Mouse (Mus musculus) intestine, embryonic 16.5 days (tissue): ENCODE data around the gene Cfap126. TPM values are rescaled to one million over a fixed set of nuclear protein-coding genes. Genes with fewer than 3 reads are reported as not detected.
"Not testable (repeated sequence)": the region's sequence is repeated elsewhere in the genome, so short reads cannot be mapped to it uniquely, and the experiment has no call there.

Experiments used
- ATAC-seq: fragments of 200-750 bp; cut with Nextera tagmentation; 2 replicates; pipeline ENCODE4 v1.8.0; 2017; ENCODE audit warnings: moderate TSS enrichment, moderate library complexity
- H3K27ac ChIP-seq: fragments of 300-500 bp; sonication (generic); 2 replicates; pipeline ENCODE4 v1.5.1; 2014; ENCODE audit warnings: mild to moderate bottlenecking, low read length
- H3K27me3 ChIP-seq: fragments of 300-500 bp; sonication (generic); replicated peaks from 2 replicates; pipeline ENCODE4 v1.6.1; 2014; ENCODE audit warnings: low read length, control low read depth, mixed read lengths; ENCODE audit not compliant: control insufficient read depth, insufficient read depth
- H3K36me3 ChIP-seq: fragments of 300-500 bp; sonication (generic); 2 replicates; pipeline ENCODE4 v1.6.1; 2014; ENCODE audit warnings: low read length, control low read depth; ENCODE audit not compliant: control insufficient read depth, insufficient read depth
- H3K4me1 ChIP-seq: fragments of 300-500 bp; sonication (generic); 2 replicates; pipeline ENCODE4 v1.6.1; 2014; ENCODE audit warnings: low read length, control low read depth, mixed read lengths; ENCODE audit not compliant: control insufficient read depth, insufficient read depth
- H3K4me2 ChIP-seq: fragments of 300-500 bp; sonication (generic); 2 replicates; pipeline ENCODE4 v1.6.1; 2014; ENCODE audit warnings: low read depth, low read length, control low read depth
- H3K4me3 ChIP-seq: fragments of 300-500 bp; sonication (generic); 2 replicates; pipeline ENCODE4 v1.5.1; 2014; ENCODE audit warnings: mild to moderate bottlenecking, low read length
- H3K9ac ChIP-seq: fragments of 300-500 bp; sonication (generic); 2 replicates; pipeline ENCODE4 v1.6.1; 2014; ENCODE audit warnings: low read depth, low read length
- H3K9me3 ChIP-seq: fragments of 300-500 bp; sonication (generic); 2 replicates; pipeline ENCODE4 v1.6.1; 2016; ENCODE audit warnings: low read length, control low read depth; ENCODE audit not compliant: control insufficient read depth
- WGBS: fragments of 180-500 bp; shearing (Covaris S2); extraction: QIAGEN DNeasy Blood & Tissue Kit; methylation state at CpG from one replicate; pipeline ENCODE4 v1.1.7; 2014; 5-methylcytosine and 5-hydroxymethylcytosine counted together
- polyA plus RNA-seq: library from polyadenylated mRNA; unstranded; fragments of >200 nt; fragmentation: Nextera tagmentation; extraction: Ambion mirVana; gene quantifications from 2 replicates; pipeline ENCODE4 v1.2.1, GENCODE M21; 2015

Gene Cfap126
- polyA plus RNA-seq, 1 experiment from 2014 or later, result 1.6 TPM

DNA sequence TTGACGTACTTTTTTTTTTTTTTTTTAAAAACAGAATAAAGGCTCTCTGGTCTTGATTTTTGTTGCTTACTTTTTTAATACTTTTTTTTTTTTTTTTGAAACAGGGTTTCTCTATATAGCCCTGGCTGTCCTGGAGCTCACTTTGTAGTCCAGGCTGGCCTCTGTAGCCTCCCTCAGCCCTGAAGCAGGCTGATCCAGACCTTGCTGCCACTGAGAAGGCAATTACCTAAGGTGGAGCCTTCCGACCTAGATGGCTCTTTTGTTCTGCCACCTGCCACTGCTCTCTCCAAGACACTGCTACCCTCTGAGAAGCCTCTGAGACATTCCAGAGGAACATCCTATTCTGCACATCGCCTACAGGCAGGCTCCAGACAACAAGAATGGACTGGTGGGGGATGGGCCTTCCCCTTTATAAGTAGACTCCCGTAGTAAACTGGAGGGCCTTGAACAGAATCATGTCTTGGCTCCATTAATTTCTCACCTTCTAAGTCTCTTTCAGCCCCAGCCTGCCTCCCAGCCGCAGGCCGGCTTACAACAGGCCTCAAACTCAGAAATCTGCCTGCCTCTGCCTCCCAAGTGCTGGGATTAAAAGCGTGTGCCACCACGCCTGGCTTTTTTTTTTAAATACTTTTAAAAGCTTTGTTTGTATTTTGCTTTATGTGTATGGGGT lies 23.9 kb downstream of the Cfap126 start:
- not testable (repeated sequence) for H3K4me2 ChIP-seq, ATAC-seq, H3K4me3 ChIP-seq, H3K9ac ChIP-seq, H3K27ac ChIP-seq, H3K9me3 ChIP-seq, H3K27me3 ChIP-seq, H3K4me1 ChIP-seq
- peaks cover 12% of the 10 kb centered on the region; the same call in 1 of the 2 replicates for H3K36me3 ChIP-seq
- 92% methylated on average over 8 of the region's 8 CpGs for WGBS

DNA sequence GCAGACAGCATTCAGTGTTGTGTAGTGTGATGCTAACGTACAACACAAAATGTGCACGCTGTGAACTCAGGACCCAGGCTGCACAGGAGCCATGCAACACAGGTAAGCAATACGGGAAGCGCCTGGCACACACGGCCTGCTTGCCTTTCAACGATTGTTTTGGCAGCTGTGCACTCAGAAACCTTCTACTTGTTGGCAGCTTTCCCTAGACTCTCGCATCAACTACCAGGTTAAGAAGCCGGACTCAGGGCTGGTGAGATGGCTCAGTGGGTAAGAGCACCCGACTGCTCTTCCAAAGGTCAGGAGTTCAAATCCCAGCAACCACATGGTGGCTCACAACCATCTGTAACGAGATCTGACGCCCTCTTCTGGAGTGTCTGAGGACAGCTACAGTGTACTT lies 29.3 kb downstream of the Cfap126 start:
- H3K36me3 ChIP-seq, result peaks cover 15% of the 10 kb centered on the region; the same call in 1 of the 2 replicates
- not testable (repeated sequence) for ATAC-seq, H3K9ac ChIP-seq, H3K27ac ChIP-seq, H3K4me1 ChIP-seq, H3K4me3 ChIP-seq, H3K27me3 ChIP-seq, H3K4me2 ChIP-seq, H3K9me3 ChIP-seq
- 89% methylated on average over 9 of the region's 11 CpGs for WGBS

DNA sequence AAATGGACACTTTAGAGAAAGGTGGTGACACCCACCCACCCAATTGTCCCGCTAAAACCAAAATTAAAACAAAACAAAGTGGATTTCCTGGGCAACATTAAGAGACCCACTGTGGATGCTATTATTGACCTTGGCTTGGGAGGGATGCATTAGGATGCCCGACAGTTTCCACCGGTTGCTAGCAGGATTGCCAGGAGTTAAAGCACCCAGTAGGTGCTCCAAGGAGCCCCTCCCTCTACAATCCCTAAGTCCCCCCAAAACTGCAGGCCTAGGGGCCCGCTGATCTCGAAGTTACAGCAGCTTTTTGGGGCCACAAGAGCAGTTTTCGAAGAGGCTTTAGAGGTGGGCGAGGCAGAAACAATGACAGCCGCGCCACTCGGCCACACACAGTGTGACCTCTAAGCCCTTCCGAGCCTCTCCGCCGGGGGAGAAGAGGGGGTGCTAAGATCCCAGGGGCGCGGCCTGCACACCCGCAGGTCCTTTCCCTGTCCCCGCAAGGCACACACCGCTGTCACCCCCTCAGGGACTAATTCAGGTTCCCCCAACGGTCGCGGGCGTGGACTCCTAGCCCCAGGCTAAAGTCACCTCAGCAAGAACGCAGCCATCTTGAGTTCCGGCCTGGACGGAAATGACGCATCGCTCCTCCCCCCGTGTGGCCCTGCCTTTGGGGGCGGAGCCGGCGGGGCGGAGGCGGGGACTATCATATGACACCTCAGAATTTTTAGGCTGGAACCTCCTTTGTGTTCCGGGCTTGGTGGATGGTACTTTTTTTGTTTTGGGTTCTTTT lies 36.4 kb downstream of the Cfap126 start, which contains the start of the genes Sdhc and Mpz:
Gene Sdhc (minus strand): TSS at position 630 of the 787 bp plus-strand sequence.
Gene Mpz (plus strand): TSS at position 738 of the 787 bp plus-strand sequence.
- 1% methylated on average over 34 of the region's 34 CpGs for WGBS
- peak within 1 kb of the TSS; percentile 61 for H3K27ac ChIP-seq
- H3K4me1 ChIP-seq, result peaks cover 10% of the 10 kb centered on the region
- ATAC-seq, result peak; percentile 98
- no peaks in the 10 kb centered on the region for H3K9me3 ChIP-seq
- peak within 1 kb of the TSS; percentile 87 for H3K9ac ChIP-seq
- no peaks in the 10 kb centered on the region for H3K27me3 ChIP-seq
- peak within 1 kb of the TSS; percentile 74 for H3K4me2 ChIP-seq
- H3K36me3 ChIP-seq, result no peaks in the 10 kb centered on the region; the same call in 1 of the 2 replicates
- peak within 1 kb of the TSS; percentile 70 for H3K4me3 ChIP-seq

DNA sequence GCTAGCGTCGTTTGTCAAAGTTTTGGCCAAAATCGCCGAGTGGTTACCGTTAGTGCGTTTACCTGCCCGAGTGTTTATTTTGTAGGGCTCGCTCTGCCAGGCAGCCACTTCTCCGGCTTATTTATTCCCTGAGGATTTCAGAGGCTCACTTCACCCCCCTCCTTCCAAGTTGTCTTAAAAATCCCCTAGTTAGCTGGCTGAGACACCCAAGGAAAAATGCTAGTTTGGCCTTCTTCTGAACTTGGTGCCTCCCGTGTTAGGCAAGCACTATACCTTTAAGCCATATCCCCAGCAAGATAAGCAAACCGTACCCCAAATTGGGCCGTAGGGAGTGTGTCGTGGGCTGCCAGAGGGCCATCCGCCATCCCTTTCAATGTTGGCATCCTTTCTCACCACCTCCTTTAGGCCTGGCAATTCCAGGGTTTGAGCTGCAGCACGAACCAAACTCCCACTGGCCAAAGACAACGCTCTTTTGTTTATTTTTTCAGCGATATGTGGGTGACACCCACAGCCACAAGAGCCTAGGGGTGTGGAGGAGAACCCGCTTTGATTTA lies 37.2 kb downstream of the Cfap126 start:
- peak overlapping the region; percentile 42 for H3K27ac ChIP-seq
- no peaks in the 10 kb centered on the region; the same call in 1 of the 2 replicates for H3K36me3 ChIP-seq
- H3K9me3 ChIP-seq, result no peaks in the 10 kb centered on the region
- WGBS, result 7% methylated on average over 18 of the region's 18 CpGs
- H3K27me3 ChIP-seq, result no peaks in the 10 kb centered on the region
- H3K4me3 ChIP-seq, result peak overlapping the region; percentile 70
- H3K4me1 ChIP-seq, result peaks cover 10% of the 10 kb centered on the region
- peak; percentile 23; the same call in 1 of the 2 replicates for ATAC-seq
- H3K9ac ChIP-seq, result peak overlapping the region; percentile 87
- H3K4me2 ChIP-seq, result peak overlapping the region; percentile 74

DNA sequence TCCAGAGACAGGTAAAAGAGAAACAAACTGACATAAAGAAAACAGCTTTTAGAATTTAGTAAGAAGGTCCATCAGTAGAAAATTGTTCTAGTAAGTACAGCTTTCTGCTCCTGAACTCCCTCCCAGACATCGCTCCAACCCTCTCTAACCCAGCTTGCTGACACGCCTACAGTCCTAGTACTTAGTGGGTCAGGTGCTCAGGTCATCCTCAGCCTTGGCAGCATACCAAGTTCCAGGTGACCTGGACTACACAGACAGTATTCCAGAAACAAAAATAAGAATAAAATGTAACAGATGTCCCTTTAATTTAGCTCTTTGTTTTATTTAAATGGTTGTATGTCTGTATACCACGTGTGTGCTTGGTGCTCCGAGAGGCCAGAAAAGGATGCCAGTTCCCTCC lies 38.2 kb downstream of the Cfap126 start:
- ATAC-seq, result no peak
- Histone ChIP-seq H3K36me3 (no peaks in the 10 kb centered on the region), H3K4me3 (no peak overlapping the region)

DNA sequence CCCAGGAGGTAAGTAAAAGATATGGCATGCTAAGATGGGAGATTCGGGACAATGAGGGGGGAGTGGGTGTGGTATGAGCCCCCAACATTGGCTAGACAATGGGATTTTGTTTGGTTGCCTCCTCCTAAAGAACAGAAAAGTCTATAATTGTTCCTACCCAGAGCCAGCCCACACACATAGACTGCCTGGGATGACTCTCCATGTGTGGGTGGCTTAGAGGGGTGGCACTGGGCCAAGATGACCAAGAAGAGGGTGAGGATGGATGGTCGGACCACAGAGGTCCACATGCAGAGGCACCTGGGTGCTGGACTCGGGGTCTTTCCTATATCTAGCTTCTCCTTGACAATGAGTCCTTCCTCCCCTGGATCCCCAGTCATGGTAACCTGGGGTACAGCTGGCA lies 42.9 kb downstream of the Cfap126 start:
- H3K27me3 ChIP-seq, result no peaks in the 10 kb centered on the region
- no peak overlapping the region for H3K9ac ChIP-seq
- no peak overlapping the region for H3K27ac ChIP-seq
- 0 out of 2 replicates have a peak, but pooled peaks cover 2% of the 10 kb centered on the region for H3K4me1 ChIP-seq
- H3K9me3 ChIP-seq, result no peaks in the 10 kb centered on the region
- no peaks in the 10 kb centered on the region for H3K36me3 ChIP-seq
- no peak overlapping the region for H3K4me3 ChIP-seq
- no peak overlapping the region for H3K4me2 ChIP-seq
- 76% methylated on average over 3 of the region's 3 CpGs for WGBS
- ATAC-seq, result no peak

More for the DNA sequence above, 38.2 kb downstream of the Cfap126 start:
- Histone ChIP-seq H3K4me1 (peaks cover 10% of the 10 kb centered on the region), H3K27me3 (no peaks in the 10 kb centered on the region), H3K4me2 (no peak overlapping the region), H3K27ac (no peak overlapping the region), H3K9ac (no peak overlapping the region), H3K9me3 (no peaks in the 10 kb centered on the region)
- WGBS, result 86% methylated on average over 4 of the region's 4 CpGs

DNA sequence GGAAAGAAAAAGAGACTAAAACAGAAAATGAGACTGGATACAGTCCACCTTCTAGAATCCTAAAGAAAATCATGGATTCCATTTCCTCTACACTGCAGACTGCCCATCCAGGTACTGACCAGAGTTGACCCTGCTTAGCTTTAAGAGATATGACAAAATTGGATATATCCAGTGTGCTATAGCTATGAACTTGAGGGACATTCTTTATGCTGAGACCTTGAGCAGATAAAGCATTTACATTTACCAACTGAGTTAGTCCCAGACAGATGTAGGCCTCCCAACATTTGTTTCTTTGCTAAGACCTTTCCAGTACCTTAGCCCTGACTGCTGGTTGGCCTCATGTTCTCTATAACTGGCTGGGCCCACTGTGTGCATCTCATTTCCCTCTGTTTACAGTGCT lies 44.2 kb downstream of the Cfap126 start:
- ATAC-seq, result no peak
- no peak overlapping the region for H3K4me2 ChIP-seq
- 0 out of 2 replicates have a peak, but pooled peaks cover 2% of the 10 kb centered on the region for H3K4me1 ChIP-seq
- no peak overlapping the region for H3K9ac ChIP-seq
- no peaks in the 10 kb centered on the region for H3K36me3 ChIP-seq
- no peak overlapping the region for H3K27ac ChIP-seq
- H3K9me3 ChIP-seq, result no peaks in the 10 kb centered on the region
- no peaks in the 10 kb centered on the region for H3K27me3 ChIP-seq
- no peak overlapping the region for H3K4me3 ChIP-seq

DNA sequence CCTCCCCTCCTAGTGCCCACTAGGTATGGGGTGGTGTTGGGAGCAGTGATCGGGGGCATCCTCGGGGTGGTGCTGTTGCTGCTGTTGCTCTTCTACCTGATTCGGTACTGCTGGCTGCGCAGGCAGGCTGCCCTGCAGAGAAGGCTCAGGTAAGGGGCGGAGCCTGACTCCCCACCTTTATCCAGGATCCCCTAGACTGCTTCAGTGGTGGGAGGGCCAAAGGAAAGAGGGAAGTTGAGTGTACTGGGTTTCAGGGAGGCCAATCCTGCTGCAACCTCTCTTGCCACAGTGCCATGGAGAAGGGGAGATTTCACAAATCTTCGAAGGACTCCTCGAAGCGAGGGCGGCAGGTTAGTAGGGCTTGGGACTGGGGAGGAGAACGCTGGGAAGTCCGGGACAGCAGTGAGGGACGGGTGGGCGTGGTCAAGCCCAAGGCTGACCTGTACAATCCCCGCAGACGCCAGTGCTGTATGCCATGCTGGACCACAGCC lies 45.8 kb downstream of the Cfap126 start:
- Histone ChIP-seq H3K4me3 (peak overlapping the region; percentile 37), H3K9me3 (no peaks in the 10 kb centered on the region), H3K4me2 (peak overlapping the region; percentile 62), H3K4me1 (0 out of 2 replicates have a peak, but pooled peaks cover 2% of the 10 kb centered on the region), H3K27ac (no peak overlapping the region), H3K27me3 (no peaks in the 10 kb centered on the region), H3K36me3 (no peaks in the 10 kb centered on the region), H3K9ac (peak overlapping the region; percentile 60)
- WGBS, result 5% methylated on average over 15 of the region's 15 CpGs
- peak; percentile 85 for ATAC-seq

DNA sequence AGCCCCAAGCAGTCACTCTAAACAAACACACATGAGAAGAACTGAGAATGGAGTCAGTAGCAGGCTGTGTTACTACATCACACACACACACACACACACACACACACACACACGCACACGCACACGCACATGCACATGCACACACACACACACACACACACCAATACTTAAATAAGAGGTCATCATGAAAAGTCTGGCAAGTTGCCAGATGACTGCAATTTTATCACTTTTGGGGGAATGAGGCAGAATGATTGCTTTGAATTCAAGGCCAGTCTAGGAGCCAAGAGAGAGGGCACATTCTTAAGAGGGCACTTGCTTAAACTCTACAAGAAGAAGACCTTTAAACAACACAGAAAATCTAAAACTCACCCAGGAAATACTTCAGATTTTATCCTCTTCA lies 48.8 kb downstream of the Cfap126 start:
- ATAC-seq, result no peak
- H3K9ac ChIP-seq, result no peak overlapping the region
- H3K27ac ChIP-seq, result no peak overlapping the region
- no peaks in the 10 kb centered on the region for H3K36me3 ChIP-seq
- H3K9me3 ChIP-seq, result no peaks in the 10 kb centered on the region
- WGBS, result 82% methylated on average over 3 of the region's 3 CpGs
- no peak overlapping the region for H3K4me3 ChIP-seq
- H3K4me1 ChIP-seq, result 0 out of 2 replicates have a peak, but pooled peaks cover 2% of the 10 kb centered on the region
- H3K27me3 ChIP-seq, result no peaks in the 10 kb centered on the region
- no peak overlapping the region for H3K4me2 ChIP-seq
